Mouse (Mus musculus): ENCODE data around the gene Bst2.
"Not testable (repeated sequence)": the region's sequence is repeated elsewhere in the genome, so short reads cannot be mapped to it uniquely, and the experiment has no call there.

Gene Bst2

DNA sequence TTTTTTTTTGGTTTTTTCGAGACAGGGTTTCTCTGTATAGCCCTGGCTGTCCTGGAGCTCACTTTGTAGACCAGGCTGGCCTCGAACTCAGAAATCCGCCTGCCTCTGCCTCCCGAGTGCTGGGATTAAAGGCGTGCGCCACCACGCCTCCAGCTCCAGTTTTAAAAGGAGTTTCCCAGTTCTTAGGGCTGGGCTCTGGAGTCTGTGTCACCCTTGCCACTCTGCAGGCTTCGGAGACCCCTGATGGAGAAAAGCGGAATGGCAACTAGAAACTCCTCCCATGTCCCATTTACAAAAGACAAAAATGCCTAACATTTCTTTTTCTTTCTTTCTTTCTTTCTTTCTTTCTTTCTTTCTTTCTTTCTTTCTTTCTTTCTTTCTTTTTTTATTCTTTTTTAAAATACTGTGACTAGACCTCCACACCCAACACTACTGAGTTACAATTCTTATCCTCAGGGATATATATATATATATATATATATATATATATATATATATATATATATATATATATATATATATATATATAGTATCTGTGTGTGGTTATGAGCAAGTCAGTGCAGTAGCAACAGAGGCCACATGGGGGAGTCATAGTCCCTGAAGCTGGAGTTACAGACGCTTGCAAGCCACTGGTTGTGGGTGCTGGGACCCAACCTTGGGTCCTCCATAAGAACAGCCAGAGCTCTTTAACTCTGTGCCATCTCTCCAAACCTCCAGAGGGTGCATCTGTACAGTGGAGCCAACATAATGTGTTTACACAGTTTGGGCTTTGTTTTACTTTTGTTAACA is 18.0 kb downstream of the Bst2 start:
- not testable (repeated sequence) for DNase-seq (ENCODE audit: low spot score in 2 of 2)

DNA sequence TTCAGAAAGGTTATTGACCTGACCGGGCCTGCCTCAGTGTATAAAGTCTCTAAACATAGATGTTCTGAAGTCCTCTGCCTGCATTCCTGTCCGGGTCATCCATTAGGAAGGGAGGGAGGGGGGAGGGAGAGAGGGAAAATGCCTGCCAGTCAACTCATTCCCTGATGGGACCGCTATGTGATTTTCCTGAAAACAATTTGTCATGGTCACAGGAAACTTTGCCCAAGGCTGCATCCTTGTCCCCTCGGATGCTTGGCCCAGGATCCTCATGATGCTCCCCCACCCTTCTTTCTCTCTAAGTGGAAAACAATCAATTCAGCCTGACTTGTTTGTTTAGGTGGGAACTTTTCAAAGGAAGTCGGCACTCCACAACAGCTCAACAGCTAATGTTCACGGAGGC is 20.5 kb downstream of the Bst2 start:
- DNase-seq (ENCODE audit: low spot score in 2 of 2), result no peak

DNA sequence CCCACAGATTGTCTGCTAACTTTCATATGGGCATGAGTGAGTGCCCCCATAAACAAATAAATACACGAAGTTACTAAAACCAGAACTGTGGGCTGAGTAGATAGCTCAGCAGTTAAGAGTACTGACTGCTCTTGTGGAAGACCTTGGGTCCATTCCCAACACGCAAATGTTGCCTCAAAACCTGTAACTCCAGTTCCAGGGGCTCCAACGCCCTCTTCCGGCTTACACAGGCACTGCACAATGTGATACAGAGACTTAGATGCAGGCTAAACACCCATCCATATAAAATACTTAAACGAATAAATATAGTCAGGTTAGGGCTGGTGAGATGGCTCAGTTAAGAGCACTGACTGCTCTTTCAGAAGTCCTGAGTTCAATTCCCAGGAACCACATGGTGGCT is 22.2 kb downstream of the Bst2 start:
- no peak for DNase-seq (ENCODE audit: low spot score in 2 of 2)

DNA sequence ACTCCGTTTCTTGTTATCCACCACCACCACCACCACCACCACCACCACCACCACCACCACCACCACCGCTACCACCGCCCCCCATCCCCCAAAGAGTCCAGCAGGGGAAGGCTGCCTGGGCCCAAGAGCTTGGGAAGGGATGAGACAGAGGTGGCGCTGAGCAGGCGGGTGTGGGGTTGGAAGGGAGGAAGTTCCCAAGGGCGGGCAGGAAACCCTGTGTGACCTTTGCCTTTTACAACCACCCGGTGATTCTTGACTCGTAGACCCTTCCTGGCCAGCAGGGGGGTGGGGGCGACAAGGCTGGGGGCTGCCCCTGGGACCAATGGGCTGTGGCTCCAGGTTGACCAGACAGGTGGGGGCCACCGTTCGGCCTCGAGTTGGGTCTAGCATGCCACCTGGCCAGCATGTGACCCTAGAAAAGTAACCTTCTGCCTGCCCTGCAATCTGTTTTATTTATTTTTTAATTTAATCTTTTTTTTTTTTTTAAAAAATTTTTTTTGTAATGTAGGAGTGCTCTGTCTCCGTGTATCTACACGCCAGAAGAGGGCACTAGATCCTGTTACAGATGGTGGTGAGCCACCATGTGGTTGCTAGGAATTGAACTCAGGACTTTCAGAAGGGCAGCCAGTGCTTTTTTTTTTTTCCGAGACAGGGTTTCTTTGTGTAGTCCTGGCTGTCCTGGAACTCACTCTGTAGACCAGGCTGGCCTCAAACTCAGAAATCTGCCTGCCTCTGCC is 24.1 kb downstream of the Bst2 start:
- DNase-seq (ENCODE audit: low spot score in 2 of 2), result no peak

DNA sequence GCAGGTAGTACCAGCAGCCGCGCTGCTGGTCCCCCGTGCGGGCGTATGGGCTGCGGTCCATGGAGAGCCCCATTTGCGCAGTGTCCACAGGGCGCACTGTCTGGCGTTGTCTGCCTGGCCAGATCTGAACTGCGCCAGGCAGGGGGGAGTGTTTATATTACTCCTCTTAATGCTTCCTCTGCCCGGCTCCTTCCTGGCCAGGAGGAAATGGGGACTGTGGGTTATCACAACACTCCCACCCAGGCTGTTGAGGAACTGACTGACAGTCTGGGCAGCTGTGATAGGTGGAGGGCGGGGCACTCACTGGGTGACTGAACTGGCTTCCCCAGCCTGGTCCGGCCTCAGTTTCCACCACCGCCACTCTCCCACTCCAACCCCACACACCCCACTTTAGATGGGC is 25.6 kb downstream of the Bst2 start, which contains the start of gene Plvap:
Gene Plvap, minus strand, starts transcription at position 109 of the 400 bp plus-strand sequence.
- no peak for DNase-seq (ENCODE audit: low spot score in 2 of 2)

DNA sequence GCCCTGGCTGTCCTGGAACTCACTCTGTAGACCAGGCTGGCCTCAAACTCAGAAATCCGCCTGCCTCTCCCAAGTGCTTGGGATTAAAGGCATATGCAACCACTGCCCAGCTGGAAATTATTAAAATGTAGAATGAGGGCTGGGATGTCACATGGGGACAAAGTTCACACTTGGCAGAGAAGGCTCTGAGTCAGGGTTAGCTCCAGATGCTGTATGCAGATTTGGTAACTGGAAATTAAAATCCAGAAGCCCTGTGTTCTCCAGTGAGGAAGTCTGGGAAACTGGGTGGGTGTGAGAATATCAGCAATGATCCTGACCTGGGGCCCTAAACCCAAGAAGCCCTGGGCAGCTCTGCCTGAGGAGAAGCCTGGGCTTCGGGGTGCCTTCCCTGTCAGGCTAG is 27.9 kb downstream of the Bst2 start:
- no peak for DNase-seq (ENCODE audit: low spot score in 2 of 2)

DNA sequence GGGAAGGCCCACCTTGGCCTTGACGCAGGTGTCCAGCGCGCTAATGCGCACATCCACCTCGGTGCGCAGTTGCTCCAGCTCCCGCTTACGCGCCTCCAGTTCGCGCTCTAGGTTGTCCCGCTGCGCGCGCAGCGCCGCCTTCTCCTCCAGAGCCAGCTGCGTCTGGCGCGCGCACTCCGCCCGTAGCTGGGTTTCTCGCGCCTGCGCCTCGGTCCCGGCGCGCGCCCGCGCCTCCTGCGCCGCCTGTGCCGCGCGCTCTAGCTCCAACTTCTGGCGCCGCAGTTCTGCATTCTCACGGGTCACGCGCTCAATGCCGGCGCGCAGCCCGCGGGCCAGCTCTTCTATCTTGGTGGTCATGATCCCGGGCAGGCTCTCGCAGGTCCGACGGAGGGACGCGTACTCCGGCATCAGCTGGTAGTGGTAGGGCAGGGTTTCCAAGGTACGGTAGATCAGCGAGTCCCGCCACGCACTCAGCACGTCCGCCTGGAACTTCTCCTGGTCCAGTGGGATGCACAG is 29.6 kb downstream of the Bst2 start:
- peak; percentile 77 to 89 for DNase-seq (ENCODE audit: low spot score in 2 of 2)

DNA sequence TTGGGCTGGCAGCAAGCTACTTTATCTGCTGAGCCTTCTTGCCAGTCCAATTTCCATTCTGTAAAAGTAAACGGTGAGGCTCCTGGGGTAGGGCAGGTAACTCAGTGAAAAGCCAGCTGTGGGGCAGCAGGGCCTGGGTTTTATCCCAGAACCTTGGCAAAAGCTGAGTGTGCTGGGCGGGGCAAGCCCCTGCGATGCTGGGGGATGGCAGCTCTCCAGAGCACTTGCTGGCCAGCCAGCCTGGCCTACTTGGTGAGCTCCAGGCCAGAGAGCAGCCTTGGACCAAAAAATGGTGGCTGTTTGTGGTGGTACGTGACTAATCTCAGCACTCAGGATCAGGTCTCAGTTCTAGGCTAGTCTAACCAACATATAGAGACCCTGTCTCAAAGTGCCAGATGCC is 31.3 kb downstream of the Bst2 start:
- DNase-seq (ENCODE audit: low spot score in 2 of 2), result no peak

DNA sequence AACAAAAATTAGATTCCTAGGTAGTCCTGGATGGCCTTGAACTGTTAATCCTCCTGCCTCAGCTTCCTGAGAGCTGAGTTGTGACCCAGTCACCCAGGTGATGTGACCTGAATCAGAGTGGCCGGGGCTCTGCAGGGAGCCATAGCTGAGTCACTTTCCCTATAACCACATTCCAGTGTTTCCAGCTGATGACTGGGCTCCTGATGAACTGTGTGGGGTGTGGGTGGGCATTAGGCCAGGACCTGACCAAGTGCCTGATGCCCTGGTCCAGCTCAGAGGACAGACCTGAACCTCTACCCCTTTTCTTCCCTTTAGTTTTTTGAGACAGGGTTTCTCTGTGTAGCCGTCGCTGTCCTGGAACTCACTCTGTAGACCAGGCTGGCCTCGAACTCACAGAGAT is 31.9 kb downstream of the Bst2 start:
- DNase-seq (ENCODE audit: low spot score in 2 of 2), result no peak

DNA sequence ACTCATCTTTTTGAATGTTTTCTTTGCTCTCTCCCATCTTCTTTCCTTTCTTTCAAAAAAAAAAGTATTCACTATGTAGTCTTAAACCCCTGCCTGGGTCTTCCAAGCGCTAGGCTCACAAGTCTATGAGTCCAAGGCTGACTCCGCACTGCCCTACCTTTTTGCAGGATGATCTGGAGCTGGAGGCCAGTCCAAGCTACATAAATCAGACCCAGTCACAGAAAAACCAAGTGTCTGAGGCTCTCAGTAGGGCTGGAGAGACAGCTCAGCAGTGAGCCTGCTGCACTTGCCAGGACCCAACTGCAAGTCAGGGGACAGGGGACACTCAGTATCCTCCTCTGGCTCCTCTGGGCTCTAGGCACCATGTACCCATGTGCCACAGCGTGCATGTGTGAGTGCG is 32.9 kb downstream of the Bst2 start:
- DNase-seq (ENCODE audit: low spot score in 2 of 2), result no peak

DNA sequence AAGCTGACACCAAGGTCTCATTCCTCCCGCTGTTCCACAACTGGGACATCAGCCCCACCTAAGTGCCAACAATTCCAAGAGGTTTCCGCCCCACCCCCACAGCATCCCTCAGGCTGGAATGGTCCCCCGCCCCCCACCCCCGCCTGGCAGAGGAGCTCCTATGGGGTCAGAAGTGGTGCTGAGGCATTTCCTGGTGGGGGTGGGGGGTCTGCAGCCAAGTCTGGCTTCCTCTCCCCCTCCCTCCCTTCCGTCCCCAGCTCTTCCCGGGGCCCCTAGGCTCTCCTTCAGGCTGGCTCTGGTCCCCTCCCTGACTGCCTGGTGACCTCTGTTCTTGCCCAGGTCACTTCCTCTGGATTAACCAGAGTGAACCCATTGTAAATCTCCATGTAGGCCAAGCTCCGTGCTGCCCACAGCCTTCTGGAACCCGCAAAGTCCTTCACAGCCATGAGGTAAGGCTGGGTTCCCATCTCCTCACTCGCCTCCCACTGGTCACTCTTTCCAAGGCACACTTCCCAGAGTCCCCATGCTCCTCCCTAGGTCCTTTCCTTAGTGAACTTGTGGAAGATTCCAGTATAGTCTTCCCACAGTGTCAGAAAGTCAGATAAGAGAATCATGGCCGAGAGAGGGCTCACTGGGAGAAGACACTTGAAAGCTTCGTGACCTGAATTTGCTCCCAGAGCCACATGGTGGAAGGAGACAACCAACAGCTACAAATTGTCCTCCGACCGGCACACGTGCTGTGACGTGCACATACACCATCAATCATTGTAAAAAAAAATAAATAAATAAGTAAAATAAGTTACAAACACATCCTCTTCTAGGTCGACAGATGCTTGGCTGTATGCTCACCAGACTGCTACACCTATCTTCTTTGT is 38.2 kb downstream of the Bst2 start:
- DNase-seq (ENCODE audit: low spot score in 2 of 2), result no peak

DNA sequence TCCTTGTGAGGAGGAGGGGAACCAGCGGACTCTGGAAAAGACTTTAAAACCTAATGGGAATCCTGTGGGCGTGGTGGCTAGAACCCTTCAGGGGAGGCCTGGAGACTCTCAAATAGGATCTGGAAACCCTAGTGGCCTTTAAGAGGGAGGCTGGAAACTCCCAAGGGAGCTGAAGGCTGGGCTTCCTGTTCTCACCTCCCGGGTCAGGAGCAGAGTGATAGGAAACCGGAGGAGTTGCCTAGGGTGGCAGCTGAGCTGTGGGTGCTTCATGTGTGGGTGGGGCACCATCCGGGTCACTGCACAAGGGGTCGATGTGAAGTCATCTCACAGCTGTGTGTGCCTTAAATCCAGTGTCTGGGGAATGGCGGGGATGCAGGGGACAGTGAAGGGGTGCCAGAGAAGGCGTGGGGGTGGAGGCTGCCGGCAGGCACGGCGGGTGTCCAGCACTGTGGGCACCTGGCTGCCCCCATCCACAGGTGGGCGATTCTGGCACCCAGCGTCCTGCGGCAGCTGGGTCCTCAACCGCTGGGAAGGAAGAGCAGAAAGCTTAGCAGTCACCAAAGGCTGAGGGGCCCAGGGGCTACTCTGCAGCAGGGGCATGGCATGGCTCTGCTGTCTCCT is 39.3 kb downstream of the Bst2 start:
- DNase-seq (ENCODE audit: low spot score in 2 of 2), result no peak

DNA sequence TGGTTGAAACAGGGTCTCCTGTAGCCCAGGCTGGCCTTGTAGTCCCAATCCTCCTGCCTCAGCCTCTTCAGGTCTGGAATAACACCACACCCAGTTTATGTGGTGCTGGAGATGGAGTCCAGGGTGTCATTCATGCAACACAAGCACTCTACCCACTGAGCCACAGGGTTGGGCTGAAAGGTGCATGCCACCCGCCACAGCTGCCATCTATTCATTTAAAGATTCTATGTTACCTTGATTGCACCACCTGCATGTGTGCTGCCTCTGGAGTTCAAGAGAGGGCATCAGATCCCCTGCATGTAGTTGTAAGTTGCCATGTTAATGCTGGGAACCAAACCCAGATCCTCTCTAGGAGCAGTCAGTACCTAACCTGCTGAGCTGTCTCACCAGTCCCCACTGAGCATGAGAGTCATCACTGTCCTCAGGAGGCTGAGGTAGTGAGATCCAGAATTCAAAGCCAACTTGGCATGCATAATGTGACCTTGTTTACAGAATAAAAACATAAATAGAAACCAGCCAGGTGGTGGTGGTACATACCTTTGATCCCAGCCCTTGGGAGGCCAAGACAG is 40.1 kb downstream of the Bst2 start:
- no peak for DNase-seq (ENCODE audit: low spot score in 2 of 2)

DNA sequence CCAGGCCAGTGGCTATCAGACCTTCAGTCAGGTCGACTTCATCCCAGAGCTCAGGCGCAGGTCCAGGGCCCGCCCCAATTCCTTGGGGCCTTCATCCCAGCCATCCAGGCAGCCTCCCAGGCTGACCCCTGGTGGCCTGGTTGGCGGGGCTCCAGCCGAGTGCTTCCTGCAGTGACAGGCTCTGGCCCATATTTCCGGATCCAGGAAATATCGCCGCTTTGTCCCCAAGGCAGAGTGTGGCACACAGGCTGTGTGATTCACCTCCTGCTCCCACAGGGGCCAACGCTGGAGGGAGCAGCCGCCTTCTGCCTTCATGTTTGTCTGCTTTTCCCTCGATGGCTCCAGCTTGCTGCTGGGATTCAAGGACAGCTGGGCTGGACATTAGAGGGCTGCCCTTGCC is 40.8 kb downstream of the Bst2 start:
- DNase-seq (ENCODE audit: low spot score in 2 of 2), result no peak

DNA sequence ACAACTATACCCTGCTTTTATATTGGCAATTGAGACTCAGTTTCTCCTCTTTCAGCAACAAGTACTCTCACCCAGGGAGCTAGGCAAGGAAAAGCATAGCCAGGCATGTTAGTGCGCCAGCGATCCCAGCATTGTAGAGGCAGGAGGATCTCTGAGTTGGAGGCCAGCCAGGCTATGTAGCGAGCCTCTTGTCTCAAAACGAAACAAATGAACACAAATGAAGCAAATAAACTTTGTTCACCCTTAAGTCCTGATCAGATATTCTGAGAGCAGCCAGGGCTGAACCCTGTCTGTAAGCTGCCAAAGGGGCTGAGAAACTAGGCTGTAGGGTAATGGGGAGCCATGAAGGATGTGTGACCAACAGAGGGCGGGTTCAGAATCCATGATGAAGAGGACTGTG is 41.4 kb downstream of the Bst2 start:
- no peak for DNase-seq (ENCODE audit: low spot score in 2 of 2)

DNA sequence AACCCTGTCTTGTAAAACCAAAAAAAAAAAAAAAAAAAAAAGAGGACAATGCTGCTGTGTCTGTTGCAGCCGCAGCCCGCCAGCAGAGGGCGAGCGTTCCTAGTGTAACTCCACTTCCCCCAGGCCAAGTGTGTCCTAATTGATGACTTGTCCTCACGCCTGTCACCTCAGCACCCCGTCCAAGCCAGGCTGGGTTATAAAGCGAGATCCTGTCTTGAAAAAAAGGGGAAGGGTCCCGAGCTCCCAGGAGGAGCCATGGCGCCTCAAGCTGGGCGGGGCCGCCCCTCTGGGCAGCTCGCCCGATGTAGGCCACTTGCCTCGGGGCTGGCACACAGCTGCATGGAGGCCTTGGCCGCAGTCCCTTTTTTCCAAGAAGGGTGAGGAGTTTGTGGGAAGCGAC is 42.2 kb downstream of the Bst2 start:
- DNase-seq (ENCODE audit: low spot score in 2 of 2), result peak; percentile 83 to 86

DNA sequence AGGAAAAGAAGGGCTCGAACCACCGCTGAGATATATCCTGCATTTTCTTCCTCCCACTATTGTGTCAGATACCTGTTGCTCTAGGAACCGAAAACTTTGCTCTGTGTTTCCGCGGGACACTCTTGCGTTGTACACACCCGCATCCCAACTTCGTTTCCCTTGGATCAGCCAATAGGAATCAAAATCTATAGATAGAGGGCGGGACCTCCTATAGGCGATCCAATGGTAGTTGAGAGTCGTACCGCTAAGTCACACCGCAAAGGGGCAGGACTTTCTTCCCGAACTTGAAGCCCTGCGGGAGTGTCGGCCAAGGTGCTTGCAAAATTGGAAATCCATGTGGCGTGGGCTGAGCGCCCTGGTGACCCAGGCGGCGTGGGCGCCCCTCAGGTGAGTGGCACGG is 48.8 kb downstream of the Bst2 start:
- peak; percentile 85 to 91 for DNase-seq (ENCODE audit: low spot score in 2 of 2)

DNA sequence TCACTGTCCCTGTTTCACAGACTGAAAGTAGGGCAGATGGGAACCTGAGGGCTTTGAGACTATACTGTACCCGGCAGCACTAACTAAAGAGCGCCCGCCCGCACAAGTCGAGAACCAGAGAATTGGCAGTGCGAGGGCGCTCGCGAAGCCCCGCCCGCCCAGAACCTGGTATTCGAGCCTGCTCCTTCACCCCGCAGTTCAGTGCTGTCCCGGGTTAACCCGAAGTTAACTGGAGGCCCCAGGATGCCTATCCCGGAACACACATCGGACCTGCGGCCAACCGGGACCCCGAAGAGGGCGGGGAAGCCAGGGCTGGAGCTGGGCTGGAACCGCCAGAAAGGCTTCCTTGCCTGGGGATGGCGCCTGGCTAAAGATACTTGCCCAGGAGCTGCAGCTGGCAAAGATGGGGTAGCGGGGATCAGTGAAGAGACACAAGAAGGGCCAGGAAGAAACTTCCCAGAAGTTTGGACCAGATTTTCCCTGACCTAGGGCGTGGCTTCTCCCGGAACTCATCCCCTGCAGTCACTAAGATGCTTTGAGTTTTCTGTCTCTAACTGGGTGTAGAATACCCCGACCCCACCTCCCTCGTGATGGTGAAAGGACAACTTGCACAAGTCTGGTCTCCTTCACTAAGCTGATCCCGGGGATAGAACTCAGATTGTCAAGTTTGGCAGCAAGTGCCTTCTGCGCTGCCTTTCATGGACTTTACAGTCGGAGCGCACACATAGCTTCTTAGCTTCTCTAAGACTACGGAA is 49.4 kb downstream of the Bst2 start, which contains the start of gene Gtpbp3:
Gene Gtpbp3, plus strand, starts transcription at position 413 of the 755 bp plus-strand sequence.
- DNase-seq (ENCODE audit: low spot score in 2 of 2), result peak; percentile 79 to 87

DNA sequence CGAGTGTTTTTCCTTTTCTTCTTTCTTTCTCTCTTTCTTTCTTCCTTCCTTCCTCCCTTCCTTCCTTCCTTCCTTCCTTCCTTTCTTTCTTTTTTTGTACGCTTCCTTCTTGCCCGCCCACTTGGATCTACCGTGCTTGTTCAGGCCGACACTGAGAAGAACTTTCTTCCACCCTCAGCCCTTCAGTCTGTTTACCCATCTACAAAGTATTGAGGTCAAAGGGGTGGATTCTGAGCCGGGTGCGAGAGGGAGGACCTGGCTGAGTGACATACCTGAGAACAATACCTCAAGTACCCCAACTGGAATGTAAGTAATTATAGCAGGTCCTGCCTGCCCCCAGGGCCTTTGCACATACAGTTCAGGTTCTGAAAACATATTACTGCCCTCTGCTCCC is 51.1 kb downstream of the Bst2 start:
- DNase-seq (ENCODE audit: low spot score in 2 of 2), result no peak
